Mouse (Mus musculus) testis, adult 2 months (tissue): ENCODE data around the gene Commd1. TPM values are rescaled to one million over a fixed set of nuclear protein-coding genes. Genes with fewer than 3 reads are reported as not detected.

Experiments
- H3K27ac ChIP-seq: fragments of 200-500 bp; 2 replicates; pipeline ENCODE4 v1.5.1; 2012; ENCODE audit warnings: low read depth, low read length; ENCODE audit not compliant: control insufficient read depth, insufficient read depth
- H3K27me3 ChIP-seq: fragments of 200-500 bp; 2 replicates; pipeline ENCODE4 v1.6.1; 2012; ENCODE audit warnings: mild to moderate bottlenecking, low read length, moderate library complexity; ENCODE audit not compliant: control insufficient read depth, insufficient read depth
- H3K36me3 ChIP-seq: fragments of 200-500 bp; 2 replicates; pipeline ENCODE4 v1.6.1; 2012; ENCODE audit warnings: mild to moderate bottlenecking, low read length; ENCODE audit not compliant: control insufficient read depth, insufficient read depth
- H3K4me1 ChIP-seq: fragments of 200-500 bp; 2 replicates; pipeline ENCODE4 v1.6.1; 2012; ENCODE audit warnings: low read length; ENCODE audit not compliant: control insufficient read depth, insufficient read depth
- H3K4me3 ChIP-seq: fragments of 200-500 bp; 2 replicates; pipeline ENCODE4 v1.5.1; 2012; ENCODE audit warnings: low read depth, mild to moderate bottlenecking, low read length, moderate library complexity, mixed read lengths; ENCODE audit not compliant: control insufficient read depth
- CTCF ChIP-seq: fragments of 200-500 bp; IDR thresholded peaks from 2 replicates; pipeline ENCODE4 v1.5.1; 2012; ENCODE audit warnings: low read depth, mild to moderate bottlenecking, inconsistent platforms, low read length, moderate library complexity; ENCODE audit not compliant: control insufficient read depth, insufficient read depth, insufficient replicate concordance
- POLR2A ChIP-seq: fragments of 200-500 bp; IDR thresholded peaks from 2 replicates; pipeline ENCODE4 v1.6.1; 2012; ENCODE audit warnings: low read depth, mild to moderate bottlenecking, inconsistent platforms, low read length, moderate library complexity; ENCODE audit not compliant: control insufficient read depth
- polyA plus RNA-seq: library from polyadenylated mRNA; depleted of rRNA; stranded (reverse); fragments of >200 nt; gene quantifications from 2 replicates; pipeline ENCODE4 v1.2.3, GENCODE M21; 2012

The Commd1 gene
- polyA plus RNA-seq, 1 experiment = 82.8 TPM

- Histone ChIP-seq H3K36me3 (peaks cover 1% of the 10 kb centered on the region; the same call in 1 of the 2 replicates), H3K27me3 (no peaks in the 10 kb centered on the region), H3K27ac (no peak overlapping the region), H3K4me3 (no peak overlapping the region), H3K4me1 (no peaks in the 10 kb centered on the region)
- TF ChIP-seq CTCF (no peak), POLR2A (no peak)
These were observed 44.4 kb downstream of the Commd1 start for GRCm38 (mm10) chr11:22937716-22938316.

- Histone ChIP-seq H3K4me1 (no peaks in the 10 kb centered on the region), H3K36me3 (peaks cover 1% of the 10 kb centered on the region; the same call in 1 of the 2 replicates), H3K4me3 (no peak overlapping the region), H3K27me3 (no peaks in the 10 kb centered on the region), H3K27ac (no peak overlapping the region)
- TF ChIP-seq CTCF = no peak
- TF ChIP-seq POLR2A = no peak
These were observed 45.6 kb downstream of the Commd1 start for GRCm38 (mm10) chr11:22936446-22937125.

- H3K27ac ChIP-seq = no peak overlapping the region
- H3K36me3 ChIP-seq = no peaks in the 10 kb centered on the region
- H3K4me1 ChIP-seq = no peaks in the 10 kb centered on the region
- TF ChIP-seq CTCF (no peak), POLR2A (no peak)
- no peaks in the 10 kb centered on the region for H3K27me3 ChIP-seq
- no peak overlapping the region for H3K4me3 ChIP-seq
These were observed 50.0 kb downstream of the Commd1 start for GRCm38 (mm10) chr11:22932167-22932566.

GRCm38 (mm10) chr11:22931320-22931905, 50.8 kb downstream of the Commd1 start:
- H3K4me1 ChIP-seq = no peaks in the 10 kb centered on the region
- no peak overlapping the region for H3K27ac ChIP-seq
- H3K27me3 ChIP-seq = no peaks in the 10 kb centered on the region
- no peak overlapping the region for H3K4me3 ChIP-seq
- TF ChIP-seq POLR2A (no peak), CTCF (no peak)
- no peaks in the 10 kb centered on the region for H3K36me3 ChIP-seq

- Histone ChIP-seq H3K4me1 (no peaks in the 10 kb centered on the region), H3K27me3 (no peaks in the 10 kb centered on the region), H3K4me3 (no peak overlapping the region), H3K27ac (no peak overlapping the region), H3K36me3 (no peaks in the 10 kb centered on the region)
- TF ChIP-seq CTCF (no peak), POLR2A (no peak)
These were observed 52.1 kb downstream of the Commd1 start for GRCm38 (mm10) chr11:22930129-22930528.

GRCm38 (mm10) chr11:22928586-22929169, 53.5 kb downstream of the Commd1 start:
- no peak overlapping the region for H3K4me3 ChIP-seq

GRCm38 (mm10) chr11:22923606-22924005, 58.6 kb downstream of the Commd1 start:
- Histone ChIP-seq H3K36me3 (no peaks in the 10 kb centered on the region), H3K4me1 (no peaks in the 10 kb centered on the region), H3K4me3 (no peak overlapping the region), H3K27me3 (no peaks in the 10 kb centered on the region), H3K27ac (no peak overlapping the region)
- TF ChIP-seq POLR2A (no peak), CTCF (no peak)

More at GRCm38 (mm10) chr11:22928586-22929169, 53.5 kb downstream of the Commd1 start:
- no peak for TF ChIP-seq CTCF
- TF ChIP-seq POLR2A = no peak
- no peaks in the 10 kb centered on the region for H3K4me1 ChIP-seq
- H3K36me3 ChIP-seq = no peaks in the 10 kb centered on the region
- H3K27me3 ChIP-seq = no peaks in the 10 kb centered on the region
- H3K27ac ChIP-seq = no peak overlapping the region
